Mouse (Mus musculus) CD8-positive naive resting alpha-beta T cell, adult 57 days (primary cell): ENCODE measurements around the gene Gm3642. TPM values are rescaled to one million over a fixed set of nuclear protein-coding genes. Genes with fewer than 3 reads are reported as not detected.

ENCODE experiments used
- total RNA-seq: library from RNA; stranded (reverse); gene quantifications from one replicate; pipeline ENCODE4 v1.2.4, GENCODE M21; 2023

Gene Gm3642
- total RNA-seq: not detected

GRCm38 (mm10) chr14:6840211-6840610 lies at the start of gene Gm3642:
Gene Gm3642, minus strand, starts transcription at chr14:6840311.

GRCm38 (mm10) chr14:6889521-6890012 lies 49.5 kb upstream of the Gm3642 start, which contains the start of gene Gm3667:
Gene Gm3667, minus strand, starts transcription at chr14:6889962.

Other genes with a start within 250 kb of the Gm3642 start
- not detected for gene Gm3629, start 249.7 kb downstream of the Gm3642 start, total RNA-seq
- not detected for gene Gm3460, start 217.9 kb downstream of the Gm3642 start, total RNA-seq
- gene Gm10251, start 156.1 kb downstream of the Gm3642 start, total RNA-seq: not detected
- not detected for gene Gm8050, start 120.1 kb downstream of the Gm3642 start, total RNA-seq
- gene Gm3636, start 98.0 kb downstream of the Gm3642 start, total RNA-seq: 2.1 TPM
- gene Gm8362, start 65.9 kb downstream of the Gm3642 start, total RNA-seq: not detected
- not detected for gene Gm3667, start 49.7 kb upstream of the Gm3642 start, total RNA-seq
- gene Gm6356, start 133.5 kb upstream of the Gm3642 start, total RNA-seq: not detected
- not detected for gene Gm10406, start 187.1 kb upstream of the Gm3642 start, total RNA-seq
- gene Gm3685, start 204.7 kb upstream of the Gm3642 start, total RNA-seq: not detected